Mouse (Mus musculus) C2C12 (cell line): ENCODE results near the gene Kyat1. TPM values are rescaled to one million over a fixed set of nuclear protein-coding genes. Genes with fewer than 3 reads are reported as not detected.

Source experiments
- H3K27me3 ChIP-seq: one replicate; pipeline ENCODE4 v1.6.1; 2011; ENCODE audit not compliant: control insufficient read depth, insufficient read depth, insufficient read length
- H3K36me3 ChIP-seq: one replicate; pipeline ENCODE4 v1.6.1; 2011; ENCODE audit not compliant: control insufficient read depth, insufficient read depth
- H3K4me3 ChIP-seq: one replicate; pipeline ENCODE4 v1.5.1; 2011; ENCODE audit warnings: mild to moderate bottlenecking, control low read depth; ENCODE audit not compliant: poor library complexity, insufficient read depth, severe bottlenecking
- H3K79me2 ChIP-seq: one replicate; pipeline ENCODE4 v1.6.1; 2011; ENCODE audit not compliant: control insufficient read depth, insufficient read depth
- H3K79me3 ChIP-seq: one replicate; pipeline ENCODE4 v1.6.1; 2011; ENCODE audit warnings: low read depth, control low read depth
- H3ac ChIP-seq: one replicate; pipeline ENCODE3; 2011; ENCODE audit warnings: low read depth; ENCODE audit not compliant: control insufficient read depth, insufficient read length
- CEBPB ChIP-seq: IDR thresholded peaks from one replicate; pipeline ENCODE4 v1.6.1; 2011; ENCODE audit warnings: low read depth, mild to moderate bottlenecking, control low read depth, moderate library complexity
- CTCF ChIP-seq: IDR thresholded peaks from one replicate; pipeline ENCODE4 v1.5.1; 2011; ENCODE audit not compliant: control insufficient read depth, insufficient read depth, insufficient read length
- FOSL1 ChIP-seq: IDR thresholded peaks from one replicate; pipeline ENCODE4 v1.8.0; 2011; ENCODE audit warnings: mild to moderate bottlenecking, low read length; ENCODE audit not compliant: poor library complexity, insufficient read depth, severe bottlenecking
- MAX ChIP-seq: IDR thresholded peaks from one replicate; pipeline ENCODE4 v1.6.1; 2011; ENCODE audit warnings: mild to moderate bottlenecking, control low read depth
- MYOD1 ChIP-seq: IDR thresholded peaks from one replicate; pipeline ENCODE4 v1.6.1; 2011; ENCODE audit warnings: low read depth; ENCODE audit not compliant: control insufficient read depth, insufficient read length
- MYOG ChIP-seq: IDR thresholded peaks from one replicate; pipeline ENCODE4 v1.6.1; 2011; ENCODE audit not compliant: control insufficient read depth, insufficient read length; ENCODE audit errors: extremely low read depth
- USF1 ChIP-seq: IDR thresholded peaks from one replicate; pipeline ENCODE4 v1.6.1; 2011; ENCODE audit warnings: low read depth, mild to moderate bottlenecking, control low read depth, moderate library complexity
- long read RNA-seq, 2 experiments: library from polyadenylated mRNA; unstranded; transcript quantifications; one replicate each; pipeline ENCODE4 v2.0.0; 2019 to 2020
- polyA plus RNA-seq: library from polyadenylated mRNA; unstranded; fragments of >200 nt; fragmentation: generic; extraction: Trizol; gene quantifications from one replicate; pipeline ENCODE4 v1.2.1, GENCODE M21; 2012; ENCODE audit warnings: missing spikeins

Gene Kyat1
- 2.7 TPM for polyA plus RNA-seq
- long read RNA-seq, experiment 1, partial matches to known transcripts = 2 of 6 reads
- long read RNA-seq, experiment 1, other reads (novel, unspliced or antisense) = 1 of 6 reads
- long read RNA-seq, experiment 2, transcript Kyat1-201 (13 exons, 1,876 nt) = major isoform, 6 of 7 reads
- long read RNA-seq, experiment 2, partial matches to known transcripts = 0 of 7 reads
- long read RNA-seq, experiment 2, other reads (novel, unspliced or antisense) = 0 of 7 reads

- no peaks in the 10 kb centered on the region for H3K79me3 ChIP-seq
- peaks cover 3% of the 10 kb centered on the region for H3K27me3 ChIP-seq
- H3K4me3 ChIP-seq = peak within 1 kb of the TSS; percentile 43
- no peaks in the 10 kb centered on the region for H3K36me3 ChIP-seq
- H3K79me2 ChIP-seq = no peaks in the 10 kb centered on the region
- no peak for TF ChIP-seq USF1
- TF ChIP-seq MYOD1 = no peak
- TF ChIP-seq CTCF = no peak
- no peak for TF ChIP-seq MYOG
- TF ChIP-seq MAX = no peak
- TF ChIP-seq CEBPB = no peak
- no peak for TF ChIP-seq FOSL1
- H3ac ChIP-seq = peak within 1 kb of the TSS; percentile 75
These were observed at the start of gene Kyat1 for GRCm38 (mm10) chr2:30205629-30206357. Gene Kyat1, minus strand, starts transcription at chr2:30205847.

GRCm38 (mm10) chr2:30253809-30254208, 48.2 kb upstream of the Kyat1 start:
- Histone ChIP-seq H3K36me3 (peaks cover 61% of the 10 kb centered on the region), H3K27me3 (no peaks in the 10 kb centered on the region)

GRCm38 (mm10) chr2:30252521-30252920, 46.9 kb upstream of the Kyat1 start:
- Histone ChIP-seq H3K79me2 (peaks cover 96% of the 10 kb centered on the region), H3K4me3 (no peak overlapping the region), H3K79me3 (peaks cover 40% of the 10 kb centered on the region), H3K27me3 (no peaks in the 10 kb centered on the region), H3ac (no peak overlapping the region), H3K36me3 (peaks cover 60% of the 10 kb centered on the region)
- TF ChIP-seq CEBPB (no peak), CTCF (no peak), MAX (no peak), MYOG (no peak), USF1 (no peak), MYOD1 (no peak), FOSL1 (no peak)

More at GRCm38 (mm10) chr2:30253809-30254208, 48.2 kb upstream of the Kyat1 start:
- Histone ChIP-seq H3K79me3 (peaks cover 33% of the 10 kb centered on the region), H3K4me3 (no peak overlapping the region), H3ac (no peak overlapping the region), H3K79me2 (peaks cover 96% of the 10 kb centered on the region)
- no peak for TF ChIP-seq MYOD1
- TF ChIP-seq MYOG = no peak
- no peak for TF ChIP-seq CEBPB
- TF ChIP-seq MAX = no peak
- TF ChIP-seq FOSL1 = no peak
- no peak for TF ChIP-seq USF1
- no peak for TF ChIP-seq CTCF

- H3K36me3 ChIP-seq = peaks cover 55% of the 10 kb centered on the region
These were observed 45.9 kb upstream of the Kyat1 start for GRCm38 (mm10) chr2:30251417-30252104.

GRCm38 (mm10) chr2:30250166-30251128, 44.8 kb upstream of the Kyat1 start:
- no peaks in the 10 kb centered on the region for H3K27me3 ChIP-seq
- TF ChIP-seq FOSL1 (no peak), MYOG (no peak), CTCF (no peak), USF1 (no peak), MYOD1 (no peak), MAX (no peak), CEBPB (no peak)
- peaks cover 97% of the 10 kb centered on the region for H3K79me2 ChIP-seq
- H3K79me3 ChIP-seq = peaks cover 39% of the 10 kb centered on the region
- no peak overlapping the region for H3K4me3 ChIP-seq
- H3K36me3 ChIP-seq = peaks cover 54% of the 10 kb centered on the region
- no peak overlapping the region for H3ac ChIP-seq

More at GRCm38 (mm10) chr2:30251417-30252104, 45.9 kb upstream of the Kyat1 start:
- TF ChIP-seq CEBPB (peak; percentile 4), MYOD1 (no peak)
- Histone ChIP-seq H3K4me3 (no peak overlapping the region), H3K79me3 (peaks cover 39% of the 10 kb centered on the region), H3K79me2 (peaks cover 96% of the 10 kb centered on the region), H3ac (no peak overlapping the region), H3K27me3 (no peaks in the 10 kb centered on the region)
